Mouse (Mus musculus): ENCODE results near the gene Cnn3. TPM values are rescaled to one million over a fixed set of nuclear protein-coding genes. Genes with fewer than 3 reads are reported as not detected.
A peak's percentile ranks its signal among the peaks of the same experiment; 100 is the strongest.

The Cnn3 gene
- polyA plus RNA-seq, 1 experiment from 2014 or later: 342 TPM

GRCm38 (mm10) chr3:121469185-121469975 lies 43.1 kb downstream of the Cnn3 start:
- H3K4me2 ChIP-seq (replicated peaks; ENCODE audit: low read depth, low read length): peak overlapping the region; percentile 32; the same call in 1 of the 2 replicates
- WGBS: 5% methylated on average over 11 of the region's 13 CpGs
- no peaks in the 10 kb centered on the region for H3K27me3 ChIP-seq (replicated peaks; ENCODE audit: insufficient read depth, low read length)
- peak; percentile 59 for ATAC-seq
- peak; percentile 69 for DNase-seq (ENCODE audit: low spot score)
- TF ChIP-seq EP300 (IDR thresholded peaks at IDR 0.05): peak; percentile 31; the same call in 1 of the 2 replicates
- TF ChIP-seq CTCF (IDR thresholded peaks at IDR 0.05): no peak
- H3K4me3 ChIP-seq (ENCODE audit: low read depth, low read length): no peak overlapping the region
- peak overlapping the region; percentile 26; the same call in 1 of the 2 replicates for H3K27ac ChIP-seq (ENCODE audit: low read length)
- H3K9ac ChIP-seq (replicated peaks; ENCODE audit: low read depth): no peak overlapping the region
- no peaks in the 10 kb centered on the region for H3K36me3 ChIP-seq (ENCODE audit: insufficient read depth, low read length)
- no peaks in the 10 kb centered on the region for H3K9me3 ChIP-seq (ENCODE audit: low read length)
- H3K4me1 ChIP-seq (ENCODE audit: insufficient read depth, low read depth, low read length): no peaks in the 10 kb centered on the region

GRCm38 (mm10) chr3:121471703-121472102 lies 45.4 kb downstream of the Cnn3 start:
- Histone ChIP-seq H3K4me1 (ENCODE audit: insufficient read depth, low read depth, low read length) (no peaks in the 10 kb centered on the region), H3K4me2 (replicated peaks; ENCODE audit: low read depth, low read length) (no peak overlapping the region), H3K27ac (ENCODE audit: low read length) (no peak overlapping the region), H3K9ac (replicated peaks; ENCODE audit: low read depth) (no peak overlapping the region), H3K9me3 (ENCODE audit: low read length) (no peaks in the 10 kb centered on the region), H3K27me3 (replicated peaks; ENCODE audit: insufficient read depth, low read length) (no peaks in the 10 kb centered on the region), H3K36me3 (ENCODE audit: insufficient read depth, low read length) (no peaks in the 10 kb centered on the region), H3K4me3 (ENCODE audit: low read depth, low read length) (no peak overlapping the region)
- TF ChIP-seq EP300 (IDR thresholded peaks at IDR 0.05) (no peak), CTCF (IDR thresholded peaks at IDR 0.05) (no peak)
- 70% methylated on average over 11 of the region's 11 CpGs for WGBS
- DNase-seq (ENCODE audit: low spot score) (no peak), ATAC-seq (peak; percentile 59)

DNA sequence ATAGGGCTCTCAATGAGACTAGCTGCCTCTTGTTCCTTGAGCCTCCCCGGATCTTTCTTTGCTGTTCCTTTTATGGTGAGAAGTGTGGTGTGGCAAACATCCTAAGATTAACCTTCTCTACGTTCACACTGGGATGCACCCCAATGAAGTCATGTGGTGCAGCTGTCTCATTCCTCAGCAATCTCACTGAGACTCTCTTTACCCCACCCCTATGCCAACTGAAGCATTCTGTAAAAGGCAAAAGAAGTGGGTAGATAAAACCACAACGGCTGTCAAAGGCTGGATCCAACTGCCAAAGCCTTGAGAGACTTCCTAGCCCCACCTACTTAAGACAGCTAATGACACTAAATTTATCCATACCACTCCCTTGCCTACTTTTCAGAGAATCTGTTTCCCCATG lies 48.4 kb downstream of the Cnn3 start:
- no peak for ATAC-seq
- Histone ChIP-seq H3K36me3 (ENCODE audit: insufficient read depth, low read length) (no peaks in the 10 kb centered on the region), H3K4me2 (replicated peaks; ENCODE audit: low read depth, low read length) (no peak overlapping the region), H3K9me3 (ENCODE audit: low read length) (no peaks in the 10 kb centered on the region), H3K27me3 (replicated peaks; ENCODE audit: insufficient read depth, low read length) (no peaks in the 10 kb centered on the region), H3K4me1 (ENCODE audit: insufficient read depth, low read depth, low read length) (no peaks in the 10 kb centered on the region), H3K4me3 (ENCODE audit: low read depth, low read length) (no peak overlapping the region), H3K27ac (ENCODE audit: low read length) (no peak overlapping the region), H3K9ac (replicated peaks; ENCODE audit: low read depth) (no peak overlapping the region)
- TF ChIP-seq CTCF (IDR thresholded peaks at IDR 0.05) (no peak), EP300 (IDR thresholded peaks at IDR 0.05) (no peak)
- no peak for DNase-seq (ENCODE audit: low spot score)
- 64% methylated on average over 3 of the region's 3 CpGs for WGBS

GRCm38 (mm10) chr3:121480030-121480960 lies 54.0 kb downstream of the Cnn3 start:
- H3K4me3 ChIP-seq (ENCODE audit: low read depth, low read length): no peak overlapping the region
- H3K36me3 ChIP-seq (ENCODE audit: insufficient read depth, low read length): no peaks in the 10 kb centered on the region
- TF ChIP-seq CTCF (IDR thresholded peaks at IDR 0.05): no peak
- TF ChIP-seq EP300 (IDR thresholded peaks at IDR 0.05): no peak
- H3K9me3 ChIP-seq (ENCODE audit: low read length): no peaks in the 10 kb centered on the region
- H3K4me2 ChIP-seq (replicated peaks; ENCODE audit: low read depth, low read length): no peak overlapping the region
- H3K9ac ChIP-seq (replicated peaks; ENCODE audit: low read depth): no peak overlapping the region
- H3K27me3 ChIP-seq (replicated peaks; ENCODE audit: insufficient read depth, low read length): no peaks in the 10 kb centered on the region
- no peak for ATAC-seq
- no peak for DNase-seq (ENCODE audit: low spot score)
- 66% methylated on average over 26 of the region's 26 CpGs for WGBS
- no peak overlapping the region for H3K27ac ChIP-seq (ENCODE audit: low read length)
- H3K4me1 ChIP-seq (ENCODE audit: insufficient read depth, low read depth, low read length): no peaks in the 10 kb centered on the region

DNA sequence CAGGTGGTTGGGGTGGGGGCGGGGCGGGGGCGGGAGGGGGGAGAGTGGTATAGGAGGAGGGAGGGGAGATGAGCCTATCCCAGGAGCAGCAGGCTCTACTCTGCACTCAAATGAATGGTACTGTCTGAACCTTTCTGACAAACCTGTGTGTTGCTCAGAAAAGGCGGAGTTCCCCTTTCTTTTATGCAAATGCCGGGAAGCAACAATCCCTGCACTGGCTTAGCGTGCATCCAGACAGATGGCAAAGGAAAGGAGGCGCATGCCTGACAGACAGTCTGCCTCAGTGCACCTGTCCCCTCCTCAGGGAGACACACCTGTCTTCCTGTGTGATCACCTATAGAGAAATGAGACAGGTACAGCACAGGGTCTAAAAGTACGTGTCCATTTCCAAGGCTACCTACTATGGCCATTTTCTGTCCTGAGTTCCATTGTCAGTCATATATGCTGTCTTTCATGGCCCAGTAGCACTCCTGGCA lies 54.7 kb downstream of the Cnn3 start:
- H3K9me3 ChIP-seq (ENCODE audit: low read length): no peaks in the 10 kb centered on the region
- H3K4me1 ChIP-seq (ENCODE audit: insufficient read depth, low read depth, low read length): no peaks in the 10 kb centered on the region
- no peak overlapping the region for H3K4me3 ChIP-seq (ENCODE audit: low read depth, low read length)
- no peak overlapping the region for H3K9ac ChIP-seq (replicated peaks; ENCODE audit: low read depth)
- WGBS: 65% methylated on average over 6 of the region's 8 CpGs
- TF ChIP-seq CTCF (IDR thresholded peaks at IDR 0.05) (no peak), EP300 (IDR thresholded peaks at IDR 0.05) (no peak)
- ATAC-seq (no peak), DNase-seq (ENCODE audit: low spot score) (no peak)
- no peaks in the 10 kb centered on the region for H3K27me3 ChIP-seq (replicated peaks; ENCODE audit: insufficient read depth, low read length)
- no peak overlapping the region for H3K4me2 ChIP-seq (replicated peaks; ENCODE audit: low read depth, low read length)
- no peaks in the 10 kb centered on the region for H3K36me3 ChIP-seq (ENCODE audit: insufficient read depth, low read length)
- H3K27ac ChIP-seq (ENCODE audit: low read length): no peak overlapping the region

- no peak for TF ChIP-seq CTCF (IDR thresholded peaks at IDR 0.05)
- TF ChIP-seq EP300 (IDR thresholded peaks at IDR 0.05): no peak
- Histone ChIP-seq H3K4me1 (ENCODE audit: insufficient read depth, low read depth, low read length) (no peaks in the 10 kb centered on the region), H3K4me3 (ENCODE audit: low read depth, low read length) (no peak overlapping the region), H3K4me2 (replicated peaks; ENCODE audit: low read depth, low read length) (no peak overlapping the region), H3K9ac (replicated peaks; ENCODE audit: low read depth) (no peak overlapping the region), H3K36me3 (ENCODE audit: insufficient read depth, low read length) (no peaks in the 10 kb centered on the region), H3K9me3 (ENCODE audit: low read length) (no peaks in the 10 kb centered on the region), H3K27me3 (replicated peaks; ENCODE audit: insufficient read depth, low read length) (no peaks in the 10 kb centered on the region), H3K27ac (ENCODE audit: low read length) (no peak overlapping the region)
- 41% methylated on average over 6 of the region's 6 CpGs for WGBS
- ATAC-seq (no peak), DNase-seq (ENCODE audit: low spot score) (no peak)
Observed at GRCm38 (mm10) chr3:121481564-121481963, 55.3 kb downstream of the Cnn3 start.
